Mouse (Mus musculus): Measurements from ENCODE around the gene Gm128. TPM values are rescaled to one million over a fixed set of nuclear protein-coding genes. Genes with fewer than 3 reads are reported as not detected.
A peak's percentile ranks its signal among the peaks of the same experiment; 100 is the strongest.

The Gm128 gene
- polyA plus RNA-seq, 2 experiments: 0.63 to 0.89 TPM

DNA sequence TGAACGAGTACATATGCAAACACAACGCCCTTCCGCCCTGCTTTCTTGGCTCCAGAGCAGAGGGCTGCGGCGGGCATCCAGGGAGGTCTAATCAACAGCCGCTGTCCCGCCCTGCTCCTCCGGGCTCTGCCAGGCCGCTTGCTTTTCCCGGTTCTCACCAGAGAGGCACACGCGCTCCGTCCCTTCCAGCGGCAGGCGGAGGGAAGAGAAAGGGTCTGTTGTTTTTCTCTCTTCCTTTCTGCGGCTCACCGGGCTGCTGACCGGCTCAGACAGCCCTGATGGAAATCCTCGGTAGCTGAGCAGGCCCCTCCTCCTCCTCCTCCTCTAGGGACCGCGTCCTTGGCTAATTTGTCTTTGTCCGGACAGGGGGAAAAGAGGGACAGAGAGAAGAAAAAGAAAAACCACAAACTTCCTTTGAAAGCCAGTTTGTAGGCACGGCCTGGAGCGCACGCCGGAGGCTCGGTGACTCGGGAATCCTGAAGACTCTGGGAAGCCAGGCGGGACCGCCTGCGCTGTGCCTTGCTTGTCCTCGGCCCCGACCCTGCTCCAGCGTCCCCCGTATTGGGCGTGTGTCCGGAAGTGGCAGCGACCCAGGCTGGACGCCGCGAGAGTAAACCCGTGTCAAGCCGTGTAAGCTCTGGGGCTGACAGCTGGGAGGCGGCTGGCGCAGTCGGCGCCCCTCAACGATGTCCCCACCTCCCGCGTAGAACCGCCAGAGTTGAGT is 41.6 kb upstream of the Gm128 start:
- Histone ChIP-seq H3K4me1 (ENCODE audit: control insufficient read depth, insufficient read depth, low read length) (peaks cover 13% of the 10 kb centered on the region), H3K27ac (replicated peaks; ENCODE audit: low read depth, low read length) (peak overlapping the region; percentile 92), H3K4me2 (replicated peaks; ENCODE audit: low read depth, low read length, severe bottlenecking) (peak overlapping the region; percentile 68), H3K36me3 (ENCODE audit: control insufficient read depth, insufficient read depth, low read length) (peaks cover 10% of the 10 kb centered on the region), H3K9me3 (ENCODE audit: control insufficient read depth, low read length) (no peaks in the 10 kb centered on the region), H3K27me3 (ENCODE audit: control insufficient read depth, insufficient read depth, low read length) (no peaks in the 10 kb centered on the region), H3K4me3 (replicated peaks; ENCODE audit: low read length) (peak overlapping the region; percentile 77), H3K9ac (ENCODE audit: low read depth, low read length, severe bottlenecking) (peak overlapping the region; percentile 67)
- peak; percentile 93; the same call in 1 of the 2 replicates for TF ChIP-seq POLR2A (IDR thresholded peaks at IDR 0.05; ENCODE audit: borderline replicate concordance, extremely low read depth, insufficient read depth, insufficient read length)
- ATAC-seq (ENCODE audit: low FRiP score, low read depth) (peak; percentile 71), DNase-seq (ENCODE audit: low spot score) (peak; percentile 82)
- whole genome bisulfite sequencing: under 1% methylated on average over 44 of the region's 51 CpGs

DNA sequence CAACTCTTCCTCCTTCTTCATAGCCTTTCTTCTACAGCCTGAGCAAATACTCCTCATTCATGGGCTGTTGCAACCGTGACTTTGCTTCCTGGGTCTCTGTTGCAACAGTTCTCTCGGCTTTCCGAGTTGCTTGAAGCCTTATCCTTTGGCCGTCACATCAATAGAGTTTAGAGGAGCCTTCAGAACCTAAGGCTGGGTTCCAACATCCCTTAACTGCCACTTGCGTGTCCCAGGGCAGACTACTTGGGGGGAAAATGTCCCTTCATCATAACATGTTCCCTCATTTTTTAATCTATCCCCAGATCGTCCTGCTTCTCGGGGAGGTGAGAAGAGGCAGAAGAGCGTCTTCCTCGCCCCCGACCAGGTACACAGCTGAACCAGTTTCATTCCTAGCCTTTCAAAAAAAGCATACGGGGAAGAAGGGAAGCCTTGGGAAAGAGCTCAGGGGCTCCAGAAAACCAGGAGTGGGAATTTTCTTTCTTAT is 41.0 kb upstream of the Gm128 start:
- DNase-seq (ENCODE audit: low spot score) (peak; percentile 20), ATAC-seq (ENCODE audit: low FRiP score, low read depth) (no peak)
- 2% methylated on average over 11 of the region's 11 CpGs for WGBS

DNA sequence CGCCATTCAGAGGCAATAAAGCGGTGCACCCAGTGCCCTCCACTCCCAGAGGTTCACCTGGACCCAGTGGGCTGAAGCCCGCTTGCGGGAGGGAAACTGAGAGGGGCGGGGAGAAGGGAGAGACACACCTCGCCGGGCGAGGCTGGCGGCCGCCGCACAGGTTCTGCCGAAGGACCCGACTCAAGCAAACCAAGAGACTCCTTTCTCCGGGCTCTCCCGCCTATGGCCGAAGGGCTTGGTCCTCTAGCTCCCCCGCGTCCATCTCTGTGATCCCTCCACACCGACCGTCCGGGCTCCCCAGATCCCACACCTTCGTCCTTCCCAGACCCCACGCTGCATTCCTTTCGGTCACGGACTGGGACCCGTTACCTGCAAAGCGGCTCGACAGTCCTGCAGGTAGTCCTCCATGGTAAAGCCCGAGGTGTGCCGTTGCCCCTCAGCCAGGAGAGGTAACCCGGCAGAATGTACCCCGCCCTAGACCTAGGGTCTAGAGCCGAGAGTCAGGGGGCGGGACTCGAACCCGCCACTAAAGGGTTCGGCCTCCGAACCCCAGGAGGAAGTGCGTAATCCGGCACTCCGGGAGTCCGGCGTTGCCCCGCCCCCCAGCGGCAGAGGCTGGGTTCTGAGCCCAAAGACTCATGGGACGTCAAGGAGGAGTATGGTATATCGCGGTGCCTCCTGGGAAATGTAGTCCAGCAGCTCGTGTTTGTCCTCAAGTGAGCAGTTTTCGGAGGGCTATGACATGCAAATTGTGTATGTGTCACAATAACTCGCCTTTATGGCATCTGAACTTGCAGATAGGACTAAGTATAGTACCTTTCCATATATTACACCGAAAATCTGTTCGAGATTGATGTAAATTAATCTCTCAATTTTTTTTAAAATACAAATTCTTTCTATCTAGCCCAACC is 40.1 kb upstream of the Gm128 start, which contains the start of the genes Mindy1 and Prune1:
TSS of gene Mindy1 (plus strand) at position 130 of the 911 bp plus-strand sequence.
TSS of gene Prune1 (minus strand) at position 861 of the 911 bp plus-strand sequence.
- Histone ChIP-seq H3K9me3 (ENCODE audit: control insufficient read depth, low read length) (no peaks in the 10 kb centered on the region), H3K27ac (replicated peaks; ENCODE audit: low read depth, low read length) (peak within 1 kb of the TSS; percentile 92), H3K36me3 (ENCODE audit: control insufficient read depth, insufficient read depth, low read length) (no peaks in the 10 kb centered on the region), H3K4me1 (ENCODE audit: control insufficient read depth, insufficient read depth, low read length) (peaks cover 13% of the 10 kb centered on the region), H3K4me3 (replicated peaks; ENCODE audit: low read length) (peak within 1 kb of the TSS; percentile 77), H3K27me3 (ENCODE audit: control insufficient read depth, insufficient read depth, low read length) (no peaks in the 10 kb centered on the region), H3K9ac (ENCODE audit: low read depth, low read length, severe bottlenecking) (peak within 1 kb of the TSS; percentile 78), H3K4me2 (replicated peaks; ENCODE audit: low read depth, low read length, severe bottlenecking) (peak within 1 kb of the TSS; percentile 68)
- TF ChIP-seq POLR2A (IDR thresholded peaks at IDR 0.05; ENCODE audit: borderline replicate concordance, extremely low read depth, insufficient read depth, insufficient read length): no peak
- WGBS: under 1% methylated on average over 49 of the region's 53 CpGs
- ATAC-seq (ENCODE audit: low FRiP score, low read depth) (peak; percentile 91), DNase-seq (ENCODE audit: low spot score) (peak; percentile 99)

More for the DNA sequence above, 41.0 kb upstream of the Gm128 start:
- no peak for TF ChIP-seq POLR2A (IDR thresholded peaks at IDR 0.05; ENCODE audit: borderline replicate concordance, extremely low read depth, insufficient read depth, insufficient read length)
- no peaks in the 10 kb centered on the region for H3K27me3 ChIP-seq (ENCODE audit: control insufficient read depth, insufficient read depth, low read length)
- no peaks in the 10 kb centered on the region for H3K9me3 ChIP-seq (ENCODE audit: control insufficient read depth, low read length)
- peak overlapping the region; percentile 68 for H3K4me2 ChIP-seq (replicated peaks; ENCODE audit: low read depth, low read length, severe bottlenecking)
- H3K27ac ChIP-seq (replicated peaks; ENCODE audit: low read depth, low read length): peak overlapping the region; percentile 92
- peaks cover 13% of the 10 kb centered on the region for H3K4me1 ChIP-seq (ENCODE audit: control insufficient read depth, insufficient read depth, low read length)
- H3K4me3 ChIP-seq (replicated peaks; ENCODE audit: low read length): peak overlapping the region; percentile 77
- 0 out of 2 replicates have a peak, but pooled peaks cover 4% of the 10 kb centered on the region for H3K36me3 ChIP-seq (ENCODE audit: control insufficient read depth, insufficient read depth, low read length)
- peak overlapping the region; percentile 67 for H3K9ac ChIP-seq (ENCODE audit: low read depth, low read length, severe bottlenecking)

DNA sequence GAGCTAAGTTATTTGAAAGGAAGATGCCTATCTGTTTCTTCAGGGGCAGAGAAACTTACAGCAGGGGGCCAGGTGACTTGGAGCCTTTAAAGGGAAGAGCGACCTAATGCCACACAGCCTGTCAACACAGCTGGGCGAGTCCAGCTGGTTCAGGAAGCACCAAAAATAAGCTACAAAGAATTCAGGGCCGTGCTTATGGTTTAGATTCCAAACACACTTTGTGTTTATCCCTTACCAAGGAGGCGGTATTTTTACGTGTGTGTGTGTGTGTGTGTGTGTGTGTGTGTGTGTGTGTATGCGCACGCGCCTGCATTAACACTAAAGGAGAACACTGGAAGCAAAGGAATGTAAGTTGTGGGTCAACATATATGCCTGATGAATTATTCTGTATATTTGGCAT is 39.3 kb upstream of the Gm128 start:
- H3K36me3 ChIP-seq (ENCODE audit: control insufficient read depth, insufficient read depth, low read length): no peaks in the 10 kb centered on the region
- peaks cover 13% of the 10 kb centered on the region for H3K4me1 ChIP-seq (ENCODE audit: control insufficient read depth, insufficient read depth, low read length)
- peak; percentile 56 for DNase-seq (ENCODE audit: low spot score)
- no peaks in the 10 kb centered on the region for H3K27me3 ChIP-seq (ENCODE audit: control insufficient read depth, insufficient read depth, low read length)
- peak overlapping the region; percentile 77 for H3K4me3 ChIP-seq (replicated peaks; ENCODE audit: low read length)
- ATAC-seq (ENCODE audit: low FRiP score, low read depth): no peak
- H3K9me3 ChIP-seq (ENCODE audit: control insufficient read depth, low read length): no peaks in the 10 kb centered on the region
- peak overlapping the region; percentile 68 for H3K4me2 ChIP-seq (replicated peaks; ENCODE audit: low read depth, low read length, severe bottlenecking)
- peak overlapping the region; percentile 78 for H3K9ac ChIP-seq (ENCODE audit: low read depth, low read length, severe bottlenecking)
- 12% methylated on average over 8 of the region's 8 CpGs for WGBS
- no peak for TF ChIP-seq POLR2A (IDR thresholded peaks at IDR 0.05; ENCODE audit: borderline replicate concordance, extremely low read depth, insufficient read depth, insufficient read length)
- peak overlapping the region; percentile 86 for H3K27ac ChIP-seq (replicated peaks; ENCODE audit: low read depth, low read length)

DNA sequence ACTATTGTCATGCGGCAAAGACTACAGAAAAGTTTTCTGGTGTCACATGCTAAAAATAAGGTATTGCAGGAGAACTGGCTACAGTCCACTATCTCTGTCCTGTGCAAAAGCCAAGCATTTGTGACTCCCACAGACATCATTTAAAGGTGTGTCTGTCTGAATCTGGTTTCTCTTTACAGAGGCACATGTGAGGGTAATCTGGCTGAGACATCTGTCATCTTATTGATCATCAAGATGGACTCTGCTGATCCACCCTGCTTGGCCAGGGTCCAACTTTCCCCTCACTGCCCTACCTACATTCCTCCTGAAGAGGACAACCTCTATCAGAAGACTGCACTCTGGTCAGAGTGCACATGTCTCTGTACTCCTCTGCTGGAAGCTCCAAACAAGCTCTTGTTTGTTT is 35.8 kb upstream of the Gm128 start:
- Histone ChIP-seq H3K9me3 (ENCODE audit: control insufficient read depth, low read length) (no peaks in the 10 kb centered on the region), H3K9ac (ENCODE audit: low read depth, low read length, severe bottlenecking) (no peak overlapping the region), H3K4me1 (ENCODE audit: control insufficient read depth, insufficient read depth, low read length) (peaks cover 4% of the 10 kb centered on the region), H3K27ac (replicated peaks; ENCODE audit: low read depth, low read length) (no peak overlapping the region), H3K27me3 (ENCODE audit: control insufficient read depth, insufficient read depth, low read length) (no peaks in the 10 kb centered on the region), H3K4me3 (replicated peaks; ENCODE audit: low read length) (no peak overlapping the region), H3K36me3 (ENCODE audit: control insufficient read depth, insufficient read depth, low read length) (0 out of 2 replicates have a peak, but pooled peaks cover 4% of the 10 kb centered on the region), H3K4me2 (replicated peaks; ENCODE audit: low read depth, low read length, severe bottlenecking) (no peak overlapping the region)
- no peak for ATAC-seq (ENCODE audit: low FRiP score, low read depth)
- no peak for DNase-seq (ENCODE audit: low spot score)
- TF ChIP-seq POLR2A (IDR thresholded peaks at IDR 0.05; ENCODE audit: borderline replicate concordance, extremely low read depth, insufficient read depth, insufficient read length): no peak
- 94% methylated on average over 1 of the region's 1 CpGs for WGBS

Data from limb, embryonic 14.5 days (tissue).